Mouse (Mus musculus) testis, adult 2 months (tissue): ENCODE data around the gene Tnrc6a.

Source experiments
- CTCF ChIP-seq: fragments of 200-500 bp; IDR thresholded peaks from 2 replicates; pipeline ENCODE4 v1.5.1; 2012; ENCODE audit warnings: low read depth, mild to moderate bottlenecking, inconsistent platforms, low read length, moderate library complexity; ENCODE audit not compliant: control insufficient read depth, insufficient read depth, insufficient replicate concordance
- POLR2A ChIP-seq: fragments of 200-500 bp; IDR thresholded peaks from 2 replicates; pipeline ENCODE4 v1.6.1; 2012; ENCODE audit warnings: low read depth, mild to moderate bottlenecking, inconsistent platforms, low read length, moderate library complexity; ENCODE audit not compliant: control insufficient read depth

DNA sequence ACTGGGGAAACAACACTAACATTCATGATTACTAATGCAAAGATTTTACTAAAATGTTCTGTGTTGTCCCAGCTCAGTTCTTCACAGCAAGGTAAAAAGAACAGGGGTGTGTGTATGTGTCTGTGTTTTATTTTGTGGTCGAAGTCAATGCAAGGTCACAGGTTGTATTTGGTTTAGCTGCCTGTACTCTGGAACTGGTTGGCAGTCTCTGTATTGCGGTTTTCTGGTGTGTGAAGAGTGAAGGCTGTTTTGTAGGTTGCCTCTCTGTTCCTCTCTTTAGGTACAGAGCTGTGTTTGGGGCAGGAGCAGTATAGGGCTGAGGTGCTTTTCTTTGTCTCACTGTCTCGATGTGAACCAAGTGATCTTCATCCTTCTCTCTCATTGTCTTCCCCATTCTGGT lies 12.0 kb downstream of the Tnrc6a start:
- no peak for TF ChIP-seq POLR2A
- no peak for TF ChIP-seq CTCF
